Mouse (Mus musculus) gonadal fat pad, adult 2 months (tissue): Measurements from ENCODE around the gene Got1. TPM values are rescaled to one million over a fixed set of nuclear protein-coding genes. Genes with fewer than 3 reads are reported as not detected.

ENCODE experiments used
- DNase-seq: peaks from one replicate; pipeline ENCODE4 v3.0.0-alpha.2; 2012; ENCODE audit warnings: low read depth
- polyA plus RNA-seq: library from polyadenylated mRNA; depleted of rRNA; stranded (reverse); fragments of >200 nt; gene quantifications from 2 replicates; pipeline ENCODE4 v1.2.3, GENCODE M21; 2012; rRNA removed

Got1 gene
- polyA plus RNA-seq: 17.5 and 17.7 TPM in 2 replicates

- peak; percentile 79 for DNase-seq
Observed at GRCm38 (mm10) chr19:43524187-43525103, at the start of gene Got1. TSS of gene Got1 (minus strand) at chr19:43524605.

- DNase-seq: peak; percentile 8
Observed at GRCm38 (mm10) chr19:43570831-43571790, 46.7 kb upstream of the Got1 start.

- no peak for DNase-seq
Observed at GRCm38 (mm10) chr19:43569133-43569532, 44.7 kb upstream of the Got1 start.

- DNase-seq: no peak
Observed at GRCm38 (mm10) chr19:43568298-43568697, 43.9 kb upstream of the Got1 start.

GRCm38 (mm10) chr19:43563166-43563565, 38.8 kb upstream of the Got1 start:
- DNase-seq: no peak

- no peak for DNase-seq
Observed at GRCm38 (mm10) chr19:43561841-43562240, 37.4 kb upstream of the Got1 start.

- DNase-seq: no peak
Observed at GRCm38 (mm10) chr19:43560244-43560643, 35.8 kb upstream of the Got1 start.

GRCm38 (mm10) chr19:43551493-43551890, 27.1 kb upstream of the Got1 start:
- DNase-seq: no peak

- DNase-seq: no peak
Observed at GRCm38 (mm10) chr19:43550706-43551492, 26.5 kb upstream of the Got1 start.

GRCm38 (mm10) chr19:43548060-43548459, 23.7 kb upstream of the Got1 start:
- no peak for DNase-seq

GRCm38 (mm10) chr19:43546337-43547117, 22.1 kb upstream of the Got1 start:
- DNase-seq: no peak

GRCm38 (mm10) chr19:43535372-43535771, 11.0 kb upstream of the Got1 start:
- DNase-seq: no peak

GRCm38 (mm10) chr19:43530921-43531320, 6.5 kb upstream of the Got1 start:
- DNase-seq: no peak

- DNase-seq: no peak
Observed at GRCm38 (mm10) chr19:43530197-43530770, 5.9 kb upstream of the Got1 start.

- DNase-seq: no peak
Observed at GRCm38 (mm10) chr19:43528056-43528587, 3.7 kb upstream of the Got1 start.

- DNase-seq: no peak
Observed at GRCm38 (mm10) chr19:43527131-43527530, 2.7 kb upstream of the Got1 start.

GRCm38 (mm10) chr19:43526025-43526424, 1.6 kb upstream of the Got1 start:
- DNase-seq: no peak

GRCm38 (mm10) chr19:43525566-43525965, 1.2 kb upstream of the Got1 start:
- DNase-seq: no peak

- peak; percentile 79 for DNase-seq
Observed at GRCm38 (mm10) chr19:43525104-43525482, 688 bp upstream of the Got1 start.

GRCm38 (mm10) chr19:43523551-43523950, 854 bp downstream of the Got1 start:
- DNase-seq: no peak
